Mouse (Mus musculus) kidney, postnatal 0 days (tissue): ENCODE measurements around the gene Rara. TPM values are rescaled to one million over a fixed set of nuclear protein-coding genes. Genes with fewer than 3 reads are reported as not detected.

Source experiments
- ATAC-seq: fragments of 200-750 bp; cut with Nextera tagmentation; replicated peaks from 2 replicates; pipeline ENCODE4 v1.8.0; 2017; ENCODE audit warnings: low read depth, moderate number of reproducible peaks, moderate TSS enrichment, moderate library complexity; ENCODE audit not compliant: low FRiP score
- DNase-seq: peaks from one replicate; pipeline ENCODE4 v3.0.0-alpha.2; 2016; ENCODE audit warnings: low spot score
- H3K27ac ChIP-seq: fragments of 300-500 bp; sonication (generic); 2 replicates; pipeline ENCODE4 v1.5.1; 2014; ENCODE audit warnings: mild to moderate bottlenecking
- H3K27me3 ChIP-seq: fragments of 300-500 bp; sonication (generic); 2 replicates; pipeline ENCODE4 v1.6.1; 2014; ENCODE audit warnings: low read length, mixed read lengths; ENCODE audit not compliant: insufficient read depth
- H3K36me3 ChIP-seq: fragments of 300-500 bp; sonication (generic); 2 replicates; pipeline ENCODE4 v1.6.1; 2014; ENCODE audit warnings: low read length, mixed read lengths; ENCODE audit not compliant: insufficient read depth
- H3K4me1 ChIP-seq: fragments of 300-500 bp; sonication (generic); replicated peaks from 2 replicates; pipeline ENCODE4 v1.6.1; 2014; ENCODE audit warnings: antibody characterized with exemption, low read length, mixed read lengths; ENCODE audit not compliant: insufficient read depth
- H3K4me2 ChIP-seq: fragments of 300-500 bp; sonication (generic); 2 replicates; pipeline ENCODE4 v1.6.1; 2014; ENCODE audit warnings: mild to moderate bottlenecking, low read length, moderate library complexity, mixed read lengths
- H3K4me3 ChIP-seq: fragments of 300-500 bp; sonication (generic); replicated peaks from 2 replicates; pipeline ENCODE4 v1.5.1; 2014; ENCODE audit warnings: low read depth, low read length
- H3K9ac ChIP-seq: fragments of 300-500 bp; sonication (generic); 2 replicates; pipeline ENCODE4 v1.6.1; 2014; ENCODE audit warnings: low read depth, low read length
- H3K9me3 ChIP-seq: fragments of 300-500 bp; sonication (generic); replicated peaks from 2 replicates; pipeline ENCODE4 v1.6.1; 2016; ENCODE audit warnings: low read length, inconsistent platforms, mixed read lengths
- CTCF ChIP-seq: IDR thresholded peaks from 2 replicates; pipeline ENCODE4 v1.5.1; 2016; ENCODE audit warnings: antibody characterized with exemption, low read depth, mild to moderate bottlenecking, moderate library complexity
- WGBS: fragments of 180-500 bp; shearing (Covaris S2); extraction: QIAGEN DNeasy Blood & Tissue Kit; methylation state at CpG from one replicate; pipeline ENCODE4 v1.1.7; 2014; 5-methylcytosine and 5-hydroxymethylcytosine counted together
- polyA plus RNA-seq: library from polyadenylated mRNA; unstranded; fragments of >200 nt; fragmentation: Nextera tagmentation; extraction: Ambion mirVana; gene quantifications from 2 replicates; pipeline ENCODE4 v1.2.1, GENCODE M21; 2015

Gene Rara
- polyA plus RNA-seq, 1 experiment from 2014 or later = 25.7 TPM

GRCm38 (mm10) chr11:99010706-99011105 is 83.1 kb downstream of the Rara start:
- H3K36me3 ChIP-seq = peaks cover 35% of the 10 kb centered on the region
- H3K27ac ChIP-seq = no peak overlapping the region
- ATAC-seq = no peak
- WGBS = 94% methylated on average over 5 of the region's 5 CpGs
- TF ChIP-seq CTCF = no peak
- H3K27me3 ChIP-seq = no peaks in the 10 kb centered on the region
- H3K4me3 ChIP-seq = no peak overlapping the region
- no peak for DNase-seq
- no peak overlapping the region for H3K9ac ChIP-seq
- H3K4me1 ChIP-seq = no peaks in the 10 kb centered on the region
- no peaks in the 10 kb centered on the region for H3K9me3 ChIP-seq
- H3K4me2 ChIP-seq = no peak overlapping the region

- no peak overlapping the region for H3K27ac ChIP-seq
- TF ChIP-seq CTCF = no peak
- H3K4me3 ChIP-seq = no peak overlapping the region
- no peak overlapping the region for H3K9ac ChIP-seq
- ATAC-seq (no peak), DNase-seq (no peak)
- no peak overlapping the region for H3K4me2 ChIP-seq
- 81% methylated on average over 1 of the region's 1 CpGs for WGBS
- H3K4me1 ChIP-seq = no peaks in the 10 kb centered on the region
- H3K27me3 ChIP-seq = no peaks in the 10 kb centered on the region
- H3K36me3 ChIP-seq = peaks cover 37% of the 10 kb centered on the region
- no peaks in the 10 kb centered on the region for H3K9me3 ChIP-seq
These were observed 86.2 kb downstream of the Rara start for GRCm38 (mm10) chr11:99013856-99014255.

GRCm38 (mm10) chr11:99019844-99020243 is 92.2 kb downstream of the Rara start:
- H3K36me3 ChIP-seq = 0 out of 2 replicates have a peak, but pooled peaks cover 19% of the 10 kb centered on the region
- TF ChIP-seq CTCF = no peak
- 0 out of 2 replicates have a peak, but pooled peaks cover 6% of the 10 kb centered on the region for H3K4me1 ChIP-seq
- H3K9ac ChIP-seq = no peak overlapping the region
- no peak overlapping the region for H3K4me2 ChIP-seq
- H3K9me3 ChIP-seq = no peaks in the 10 kb centered on the region
- H3K27me3 ChIP-seq = no peaks in the 10 kb centered on the region
- no peak overlapping the region for H3K4me3 ChIP-seq
- ATAC-seq = no peak
- 93% methylated on average over 6 of the region's 6 CpGs for WGBS
- no peak overlapping the region for H3K27ac ChIP-seq
- DNase-seq = no peak

GRCm38 (mm10) chr11:99022384-99022933 is 94.8 kb downstream of the Rara start:
- TF ChIP-seq CTCF = no peak
- WGBS = 68% methylated on average over 5 of the region's 5 CpGs
- no peak for DNase-seq
- Histone ChIP-seq H3K27me3 (no peaks in the 10 kb centered on the region), H3K9ac (no peak overlapping the region), H3K9me3 (no peaks in the 10 kb centered on the region), H3K36me3 (0 out of 2 replicates have a peak, but pooled peaks cover 10% of the 10 kb centered on the region), H3K27ac (no peak overlapping the region), H3K4me2 (peak overlapping the region; percentile 67), H3K4me3 (peak overlapping the region; percentile 75), H3K4me1 (0 out of 2 replicates have a peak, but pooled peaks cover 6% of the 10 kb centered on the region)
- no peak for ATAC-seq

GRCm38 (mm10) chr11:99023094-99023493 is 95.5 kb downstream of the Rara start:
- 4% methylated on average over 4 of the region's 4 CpGs for WGBS
- DNase-seq = no peak
- Histone ChIP-seq H3K4me2 (peak overlapping the region; percentile 67), H3K4me3 (peak overlapping the region; percentile 75), H3K27me3 (no peaks in the 10 kb centered on the region), H3K27ac (no peak overlapping the region), H3K4me1 (0 out of 2 replicates have a peak, but pooled peaks cover 6% of the 10 kb centered on the region), H3K9me3 (no peaks in the 10 kb centered on the region), H3K9ac (peak overlapping the region; percentile 75), H3K36me3 (0 out of 2 replicates have a peak, but pooled peaks cover 10% of the 10 kb centered on the region)
- TF ChIP-seq CTCF = no peak
- ATAC-seq = no peak

- ATAC-seq (peak; percentile 94), DNase-seq (peak; percentile 99)
- Histone ChIP-seq H3K36me3 (0 out of 2 replicates have a peak, but pooled peaks cover 10% of the 10 kb centered on the region), H3K4me3 (peak within 1 kb of the TSS; percentile 75), H3K4me2 (peak within 1 kb of the TSS; percentile 67), H3K27ac (peak within 1 kb of the TSS; percentile 52), H3K9me3 (no peaks in the 10 kb centered on the region), H3K4me1 (0 out of 2 replicates have a peak, but pooled peaks cover 6% of the 10 kb centered on the region), H3K27me3 (no peaks in the 10 kb centered on the region), H3K9ac (peak within 1 kb of the TSS; percentile 75)
- TF ChIP-seq CTCF = no peak
- WGBS = under 1% methylated on average over 54 of the region's 54 CpGs
These were observed 96.2 kb downstream of the Rara start, which contains the start of gene Top2a for GRCm38 (mm10) chr11:99023500-99024467. Gene Top2a (minus strand): TSS chr11:99024189.

Other genes with a start within 250 kb of the Rara start
- gene Psmd3, start 245.3 kb upstream of the Rara start, polyA plus RNA-seq = 234 and 259 TPM in 2 replicates
- gene Csf3, start 226.6 kb upstream of the Rara start, polyA plus RNA-seq = 0.13 and 0.19 TPM in 2 replicates
- gene Med24, start 198.4 kb upstream of the Rara start, polyA plus RNA-seq = 38.3 and 41.2 TPM in 2 replicates
- 26.1 TPM in 2 replicates for gene Thra, start 187.2 kb upstream of the Rara start, polyA plus RNA-seq
- 3.1 and 3.5 TPM in 2 replicates for gene Nr1d1, start 152.5 kb upstream of the Rara start, polyA plus RNA-seq
- 17.8 and 19.3 TPM in 2 replicates for gene Msl1, start 132.3 kb upstream of the Rara start, polyA plus RNA-seq
- gene Casc3, start 122.9 kb upstream of the Rara start, polyA plus RNA-seq = 24.6 and 25.7 TPM in 2 replicates
- 0.77 and 1.0 TPM in 2 replicates for gene Rapgefl1, start 91.0 kb upstream of the Rara start, polyA plus RNA-seq
- 3.4 and 3.5 TPM in 2 replicates for gene Wipf2, start 64.2 kb upstream of the Rara start, polyA plus RNA-seq
- gene Cdc6, start 20.0 kb upstream of the Rara start, polyA plus RNA-seq = 12.3 and 15.5 TPM in 2 replicates
- gene Gjd3, start 55.2 kb downstream of the Rara start, polyA plus RNA-seq = 1.1 and 1.6 TPM in 2 replicates
- gene Top2a, start 96.4 kb downstream of the Rara start, polyA plus RNA-seq = 70.5 and 85.9 TPM in 2 replicates
- 584 and 616 TPM in 2 replicates for gene Igfbp4, start 113.4 kb downstream of the Rara start, polyA plus RNA-seq
- gene Tns4, start 161.5 kb downstream of the Rara start, polyA plus RNA-seq = 0.13 and 0.16 TPM in 2 replicates
- 0.08 and 0.19 TPM in 2 replicates for gene Ccr7, start 227.3 kb downstream of the Rara start, polyA plus RNA-seq